Comparison of ENCODE assay signal across 7 mouse cellular contexts in genomic region chr11:49243727-49244594, GRCm38 (mm10). TPM values are rescaled to one million over a fixed set of nuclear protein-coding genes. Genes with fewer than 3 reads are reported as not detected.
A peak's percentile ranks its signal among the peaks of the same experiment; 100 is the strongest.
DNase-seq lines count a peak whose midpoint lies in the region; ATAC-seq and TF ChIP-seq lines count a peak whose summit lies in the region.

Gene Mgat1, plus strand, starts transcription at chr11:49244191.

- no peaks in the 10 kb centered on the region for H3K9me3 ChIP-seq in embryonic facial prominence, embryonic 10.5 days
- H3K9me3 ChIP-seq in limb, embryonic 12.5 days, result no peaks in the 10 kb centered on the region
- no peaks in the 10 kb centered on the region for H3K9me3 ChIP-seq in midbrain, embryonic 15.5 days

- H3K27ac ChIP-seq in embryonic facial prominence, embryonic 10.5 days (replicated peaks), result peak within 1 kb of the TSS; percentile 91
- peak within 1 kb of the TSS; percentile 92 for H3K27ac ChIP-seq in limb, embryonic 12.5 days
- peak within 1 kb of the TSS; percentile 96 for H3K27ac ChIP-seq in midbrain, embryonic 15.5 days
- peak within 1 kb of the TSS; percentile 94 for H3K27ac ChIP-seq in spleen, adult 2 months (ENCODE audit: insufficient read depth, low read length)

- peak within 1 kb of the TSS; percentile 60 for H3K4me2 ChIP-seq in limb, embryonic 12.5 days
- H3K4me2 ChIP-seq in midbrain, embryonic 15.5 days, result peak within 1 kb of the TSS; percentile 80

- no peaks in the 10 kb centered on the region for H3K36me3 ChIP-seq in embryonic facial prominence, embryonic 10.5 days (replicated peaks)
- H3K36me3 ChIP-seq in limb, embryonic 12.5 days, result no peaks in the 10 kb centered on the region
- H3K36me3 ChIP-seq in midbrain, embryonic 15.5 days (replicated peaks), result no peaks in the 10 kb centered on the region
- H3K36me3 ChIP-seq in spleen, adult 2 months (ENCODE audit: control insufficient read depth, insufficient read depth, low read length), result no peaks in the 10 kb centered on the region

- H3K4me1 ChIP-seq in embryonic facial prominence, embryonic 10.5 days, result peaks cover 43% of the 10 kb centered on the region
- H3K4me1 ChIP-seq in limb, embryonic 12.5 days (replicated peaks), result peaks cover 23% of the 10 kb centered on the region
- peaks cover 43% of the 10 kb centered on the region for H3K4me1 ChIP-seq in midbrain, embryonic 15.5 days
- H3K4me1 ChIP-seq in spleen, adult 2 months (ENCODE audit: control insufficient read depth, insufficient read depth, insufficient read length), result peaks cover 29% of the 10 kb centered on the region

- under 1% methylated on average over 59 of the region's 60 CpGs for WGBS in embryonic facial prominence, embryonic 10.5 days
- under 1% methylated on average over 55 of the region's 60 CpGs for WGBS in limb, embryonic 12.5 days
- WGBS in midbrain, embryonic 15.5 days, result under 1% methylated on average over 52 of the region's 60 CpGs
- 1% methylated on average over 55 of the region's 60 CpGs for WGBS in spleen, adult 2 months

- no peak for TF ChIP-seq CTCF in spleen, adult 2 months (IDR thresholded peaks at IDR 0.05; ENCODE audit: extremely low read depth, insufficient read depth, insufficient read length, insufficient replicate concordance)

- peak within 1 kb of the TSS; percentile 62 for H3K4me3 ChIP-seq in embryonic facial prominence, embryonic 10.5 days
- H3K4me3 ChIP-seq in limb, embryonic 12.5 days (replicated peaks), result peak within 1 kb of the TSS; percentile 46
- peak within 1 kb of the TSS; percentile 95 for H3K4me3 ChIP-seq in midbrain, embryonic 15.5 days
- peak within 1 kb of the TSS; percentile 66 for H3K4me3 ChIP-seq in spleen, adult 2 months (ENCODE audit: extremely low read depth, insufficient read depth, insufficient read length)

- peak within 1 kb of the TSS; percentile 47 for H3K9ac ChIP-seq in limb, embryonic 12.5 days (replicated peaks)
- peak within 1 kb of the TSS; percentile 93 for H3K9ac ChIP-seq in midbrain, embryonic 15.5 days

- peak; percentile 15; the same call in 1 of the 2 replicates for TF ChIP-seq POLR2A in spleen, adult 2 months (IDR thresholded peaks at IDR 0.05; ENCODE audit: low read depth, low read length)

- peak; percentile 97 for DNase-seq in adrenal gland, postnatal 14 days
- peak; percentile 98 for DNase-seq in embryonic facial prominence, embryonic 10.5 days (ENCODE audit: low spot score)
- peak; percentile 96 for DNase-seq in kidney, adult 11 months
- DNase-seq in spleen, adult 2 months (ENCODE audit: low read depth in 1 of 2, low spot score in 2 of 2), result peak; percentile 93 to 96

- peak; percentile 66 for ATAC-seq in granulocyte monocyte progenitor cell, adult 5-6 weeks (replicated peaks; ENCODE audit: poor library complexity, severe bottlenecking)
- ATAC-seq in limb, embryonic 12.5 days (ENCODE audit: insufficient number of reproducible peaks, insufficient read depth, low FRiP score, low TSS enrichment, low read depth), result peak; percentile 95
- ATAC-seq in midbrain, embryonic 15.5 days (replicated peaks), result peak; percentile 97

- H3K27me3 ChIP-seq in embryonic facial prominence, embryonic 10.5 days (replicated peaks; ENCODE audit: low read depth, poor library complexity, severe bottlenecking), result no peaks in the 10 kb centered on the region
- no peaks in the 10 kb centered on the region for H3K27me3 ChIP-seq in limb, embryonic 12.5 days
- no peaks in the 10 kb centered on the region for H3K27me3 ChIP-seq in midbrain, embryonic 15.5 days (replicated peaks)
- H3K27me3 ChIP-seq in spleen, adult 2 months (ENCODE audit: control insufficient read depth, insufficient read depth, low read length), result no peaks in the 10 kb centered on the region

RNA-seq across cellular contexts. Expression of gene Mgat1, which starts in this region (rescaled TPM):
- 95.9 and 96.7 TPM in 2 replicates for total RNA-seq in adrenal gland, postnatal 14 days (2021)
- polyA plus RNA-seq in embryonic facial prominence, embryonic 10.5 days (2016; fragmentation: Nextera tagmentation; extraction: Ambion mirVana), result 34.8 and 40.3 TPM in 2 replicates
- 44.1 and 74.5 TPM in 2 replicates for total RNA-seq in granulocyte monocyte progenitor cell, adult 5-6 weeks (2014; fragmentation: Nextera tagmentation)
- total RNA-seq in granulocyte monocyte progenitor cell, adult 5-6 weeks (2017), result 51.6 and 59.4 TPM in 2 replicates
- 46.0 and 49.1 TPM in 2 replicates for polyA plus RNA-seq in limb, embryonic 12.5 days (2016; fragmentation: Nextera tagmentation; extraction: Ambion mirVana)
- 35.3 and 35.4 TPM in 2 replicates for polyA plus RNA-seq in midbrain, embryonic 15.5 days (2015; fragmentation: Nextera tagmentation; extraction: Ambion mirVana)
- polyA plus RNA-seq in spleen, adult 2 months (2012; rRNA removed), result 222 and 255 TPM in 2 replicates

Comparison
In these comparisons a context has a peak if more than half of its experiments do, and no peak if none do; other contexts are left out.
1. Peak in every context shown above with its lines: DNase-seq, ATAC-seq, H3K4me3 ChIP-seq and H3K27ac ChIP-seq.